Mouse (Mus musculus) neural tube, embryonic 14.5 days (tissue): ENCODE results near the gene Arhgap25. TPM values are rescaled to one million over a fixed set of nuclear protein-coding genes. Genes with fewer than 3 reads are reported as not detected.

Source experiments
- ATAC-seq: fragments of 200-750 bp; cut with Nextera tagmentation; 2 replicates; pipeline ENCODE4 v1.8.0; 2017; ENCODE audit warnings: low read depth, mild to moderate bottlenecking, moderate TSS enrichment, moderate library complexity
- H3K27ac ChIP-seq: fragments of 300-500 bp; sonication (generic); 2 replicates; pipeline ENCODE4 v1.5.1; 2014; ENCODE audit warnings: low read depth, mild to moderate bottlenecking, control low read depth, low read length, moderate library complexity, mixed read lengths
- H3K27me3 ChIP-seq: fragments of 300-500 bp; sonication (generic); 2 replicates; pipeline ENCODE4 v1.6.1; 2014; ENCODE audit warnings: low read length; ENCODE audit not compliant: control insufficient read depth, insufficient read depth
- H3K36me3 ChIP-seq: fragments of 300-500 bp; sonication (generic); 2 replicates; pipeline ENCODE4 v1.6.1; 2014; ENCODE audit warnings: low read length, mixed read lengths; ENCODE audit not compliant: control insufficient read depth, insufficient read depth
- H3K4me1 ChIP-seq: fragments of 300-500 bp; sonication (generic); 2 replicates; pipeline ENCODE4 v1.6.1; 2014; ENCODE audit warnings: low read length; ENCODE audit not compliant: control insufficient read depth, insufficient read depth
- H3K4me2 ChIP-seq: fragments of 300-500 bp; sonication (generic); 2 replicates; pipeline ENCODE4 v1.6.1; 2014; ENCODE audit warnings: mild to moderate bottlenecking, low read depth, low read length, control low read depth
- H3K4me3 ChIP-seq: fragments of 300-500 bp; sonication (generic); 2 replicates; pipeline ENCODE4 v1.5.1; 2014; ENCODE audit warnings: low read depth, low read length, control low read depth, mixed read lengths
- H3K9ac ChIP-seq: fragments of 300-500 bp; sonication (generic); replicated peaks from 2 replicates; pipeline ENCODE4 v1.6.1; 2014; ENCODE audit warnings: low read depth, mild to moderate bottlenecking, control low read depth, low read length, mixed read lengths
- H3K9me3 ChIP-seq: fragments of 300-500 bp; sonication (generic); 2 replicates; pipeline ENCODE4 v1.6.1; 2016; ENCODE audit warnings: low read length; ENCODE audit not compliant: control insufficient read depth
- WGBS: fragments of 180-500 bp; shearing (Covaris S2); extraction: QIAGEN DNeasy Blood & Tissue Kit; methylation state at CpG from one replicate; pipeline ENCODE4 v1.1.7; 2014; 5-methylcytosine and 5-hydroxymethylcytosine counted together
- polyA plus RNA-seq: library from polyadenylated mRNA; unstranded; fragments of >200 nt; fragmentation: Nextera tagmentation; extraction: Ambion mirVana; gene quantifications from 2 replicates; pipeline ENCODE4 v1.2.1, GENCODE M21; 2014

The Arhgap25 gene
- polyA plus RNA-seq, 1 experiment from 2014 or later = 2.3 TPM

GRCm38 (mm10) chr6:87451016-87451415 lies 82.0 kb downstream of the Arhgap25 start:
- ATAC-seq = no peak
- no peaks in the 10 kb centered on the region for H3K27me3 ChIP-seq
- H3K27ac ChIP-seq = no peak overlapping the region
- no peak overlapping the region for H3K4me2 ChIP-seq
- WGBS = 77% methylated on average over 3 of the region's 3 CpGs
- no peaks in the 10 kb centered on the region for H3K4me1 ChIP-seq
- H3K9ac ChIP-seq = no peak overlapping the region
- no peaks in the 10 kb centered on the region for H3K36me3 ChIP-seq
- no peaks in the 10 kb centered on the region for H3K9me3 ChIP-seq
- no peak overlapping the region for H3K4me3 ChIP-seq

DNA sequence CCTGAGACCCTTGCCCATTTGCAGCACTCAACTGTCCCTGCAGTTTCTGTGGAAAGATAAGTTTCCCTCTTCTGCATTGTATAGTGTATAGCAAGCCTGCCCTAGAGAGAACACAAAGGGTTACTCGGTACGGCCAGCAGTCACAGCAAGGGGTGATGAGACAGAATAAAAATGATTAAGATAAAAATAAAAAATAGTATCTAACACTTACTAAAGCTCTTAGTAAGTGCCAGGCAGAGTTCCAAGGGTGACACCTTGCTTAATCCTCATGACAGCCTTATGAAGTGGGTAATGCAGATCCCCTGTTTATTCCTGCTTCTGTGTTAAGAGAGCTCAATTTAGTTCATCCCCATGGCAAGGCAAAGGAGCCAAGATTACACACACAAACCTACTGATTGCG lies 83.5 kb downstream of the Arhgap25 start:
- Histone ChIP-seq H3K36me3 (no peaks in the 10 kb centered on the region), H3K4me3 (no peak overlapping the region), H3K4me2 (no peak overlapping the region), H3K9me3 (no peaks in the 10 kb centered on the region), H3K27me3 (no peaks in the 10 kb centered on the region), H3K4me1 (no peaks in the 10 kb centered on the region), H3K27ac (no peak overlapping the region), H3K9ac (no peak overlapping the region)
- no peak for ATAC-seq
- WGBS = 82% methylated on average over 3 of the region's 3 CpGs

GRCm38 (mm10) chr6:87447217-87447616 lies 85.8 kb downstream of the Arhgap25 start:
- H3K4me2 ChIP-seq = no peak overlapping the region
- no peaks in the 10 kb centered on the region for H3K36me3 ChIP-seq
- no peaks in the 10 kb centered on the region for H3K4me1 ChIP-seq
- no peak overlapping the region for H3K27ac ChIP-seq
- no peak for ATAC-seq
- H3K9ac ChIP-seq = no peak overlapping the region
- no peaks in the 10 kb centered on the region for H3K27me3 ChIP-seq
- WGBS = 94% methylated on average over 4 of the region's 4 CpGs
- H3K4me3 ChIP-seq = no peak overlapping the region
- no peaks in the 10 kb centered on the region for H3K9me3 ChIP-seq

- no peak for ATAC-seq
- H3K4me3 ChIP-seq = no peak overlapping the region
- no peak overlapping the region for H3K4me2 ChIP-seq
- H3K9me3 ChIP-seq = no peaks in the 10 kb centered on the region
- no peak overlapping the region for H3K27ac ChIP-seq
- WGBS = 75% methylated on average over 7 of the region's 7 CpGs
- H3K9ac ChIP-seq = no peak overlapping the region
- no peaks in the 10 kb centered on the region for H3K36me3 ChIP-seq
- H3K27me3 ChIP-seq = no peaks in the 10 kb centered on the region
- H3K4me1 ChIP-seq = no peaks in the 10 kb centered on the region
These were observed 87.8 kb downstream of the Arhgap25 start for GRCm38 (mm10) chr6:87445222-87445621.

DNA sequence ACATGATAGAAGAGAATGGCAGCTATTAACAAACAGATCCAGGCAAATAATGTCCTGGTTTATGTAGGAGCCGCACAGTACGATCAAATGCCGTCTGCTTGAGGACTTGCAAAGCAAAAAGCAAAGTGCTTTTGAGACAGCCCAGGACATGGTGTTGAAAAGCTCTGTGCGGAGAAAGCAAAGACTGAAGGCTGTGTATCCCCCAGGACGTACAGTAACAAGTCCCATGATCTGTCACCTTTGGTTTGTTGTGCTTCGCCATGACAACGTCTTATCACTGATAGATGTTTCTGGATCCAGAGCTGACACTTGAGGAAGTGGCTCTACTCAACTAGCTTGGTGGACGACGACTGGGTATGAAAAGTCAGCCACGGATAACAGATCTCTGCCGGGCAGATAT lies 89.8 kb downstream of the Arhgap25 start:
- no peak for ATAC-seq
- Histone ChIP-seq H3K27ac (no peak overlapping the region), H3K4me2 (no peak overlapping the region), H3K9me3 (no peaks in the 10 kb centered on the region), H3K36me3 (no peaks in the 10 kb centered on the region), H3K9ac (no peak overlapping the region), H3K4me3 (no peak overlapping the region), H3K4me1 (no peaks in the 10 kb centered on the region), H3K27me3 (no peaks in the 10 kb centered on the region)
- 93% methylated on average over 11 of the region's 11 CpGs for WGBS

- 91% methylated on average over 8 of the region's 8 CpGs for whole genome bisulfite sequencing
- no peak overlapping the region for H3K27ac ChIP-seq
- no peaks in the 10 kb centered on the region for H3K4me1 ChIP-seq
- no peak overlapping the region for H3K9ac ChIP-seq
- no peak overlapping the region for H3K4me2 ChIP-seq
- H3K9me3 ChIP-seq = no peaks in the 10 kb centered on the region
- H3K36me3 ChIP-seq = no peaks in the 10 kb centered on the region
- H3K4me3 ChIP-seq = no peak overlapping the region
- H3K27me3 ChIP-seq = no peaks in the 10 kb centered on the region
- ATAC-seq = no peak
These were observed 96.3 kb downstream of the Arhgap25 start for GRCm38 (mm10) chr6:87436745-87437144.

GRCm38 (mm10) chr6:87435791-87436190 lies 97.3 kb downstream of the Arhgap25 start:
- ATAC-seq = no peak
- no peaks in the 10 kb centered on the region for H3K4me1 ChIP-seq
- no peak overlapping the region for H3K4me3 ChIP-seq
- H3K4me2 ChIP-seq = no peak overlapping the region
- no peaks in the 10 kb centered on the region for H3K36me3 ChIP-seq
- no peak overlapping the region for H3K9ac ChIP-seq
- no peaks in the 10 kb centered on the region for H3K27me3 ChIP-seq
- no peaks in the 10 kb centered on the region for H3K9me3 ChIP-seq
- 96% methylated on average over 3 of the region's 3 CpGs for WGBS
- H3K27ac ChIP-seq = no peak overlapping the region

- 78% methylated on average over 7 of the region's 7 CpGs for WGBS
- Histone ChIP-seq H3K9ac (no peak within 1 kb of the TSS), H3K27me3 (no peaks in the 10 kb centered on the region), H3K4me2 (no peak within 1 kb of the TSS), H3K9me3 (no peaks in the 10 kb centered on the region), H3K36me3 (no peaks in the 10 kb centered on the region), H3K4me3 (no peak within 1 kb of the TSS), H3K4me1 (no peaks in the 10 kb centered on the region), H3K27ac (no peak within 1 kb of the TSS)
- no peak for ATAC-seq
These were observed 104.5 kb downstream of the Arhgap25 start, which contains the start of gene Bmp10 for GRCm38 (mm10) chr6:87428487-87429044. Bmp10 (plus strand) TSS chr6:87428994.

DNA sequence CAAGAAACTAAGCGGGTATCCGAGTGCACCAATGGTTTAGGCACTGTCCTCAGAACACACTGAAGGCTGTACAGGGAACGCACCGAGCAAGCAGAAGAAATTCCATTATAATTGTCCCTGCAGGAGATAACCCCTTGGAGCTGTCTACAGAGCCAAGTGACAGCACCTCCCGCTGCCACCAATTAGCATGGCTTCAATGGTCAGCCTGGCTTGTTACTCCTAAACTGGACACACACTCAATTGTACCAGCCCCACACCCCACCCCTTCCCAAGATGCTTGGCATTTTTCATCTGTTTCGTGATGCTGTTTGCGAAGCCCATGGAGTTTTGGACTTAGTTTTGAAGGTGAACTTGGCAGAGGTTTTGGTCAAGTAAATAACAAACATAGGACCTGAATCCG lies 105.4 kb downstream of the Arhgap25 start:
- ATAC-seq = no peak
- Histone ChIP-seq H3K27me3 (no peaks in the 10 kb centered on the region), H3K36me3 (no peaks in the 10 kb centered on the region), H3K9me3 (no peaks in the 10 kb centered on the region), H3K27ac (no peak overlapping the region), H3K4me1 (no peaks in the 10 kb centered on the region), H3K4me2 (no peak overlapping the region), H3K9ac (no peak overlapping the region), H3K4me3 (no peak overlapping the region)
- 69% methylated on average over 8 of the region's 8 CpGs for WGBS
